Mouse (Mus musculus) ES-E14 (cell line): Measurements from ENCODE around the gene Krt222. TPM values are rescaled to one million over a fixed set of nuclear protein-coding genes. Genes with fewer than 3 reads are reported as not detected.

Experiments used
- DNase-seq: peaks from one replicate; pipeline ENCODE4 v3.0.0-alpha.2; 2013; ENCODE audit warnings: low read depth, low spot score
- H3K27ac ChIP-seq: 2 replicates; pipeline ENCODE4 v1.5.1; 2012; ENCODE audit warnings: low read depth, mild to moderate bottlenecking, low read length, moderate library complexity, mixed read lengths; ENCODE audit not compliant: poor library complexity, insufficient read depth, severe bottlenecking
- H3K36me3 ChIP-seq: 2 replicates; pipeline ENCODE4 v1.6.1; 2012; ENCODE audit warnings: mild to moderate bottlenecking, low read length, moderate library complexity, mixed read lengths; ENCODE audit not compliant: control insufficient read depth, poor library complexity, insufficient read depth, severe bottlenecking
- H3K4me1 ChIP-seq, 2 experiments: fragments of 150-350 bp in 1 of 2; sonication (generic) in 1 of 2; 2 replicates each; pipeline ENCODE4 v1.6.1; 2012; ENCODE audit warnings: low read length in 2 of 2, mild to moderate bottlenecking in 1 of 2, mixed read lengths in 1 of 2; ENCODE audit not compliant: control insufficient read depth in 2 of 2, insufficient read depth in 2 of 2, poor library complexity in 1 of 2
- H3K4me3 ChIP-seq, 2 experiments: fragments of 150-350 bp in 1 of 2; sonication (generic) in 1 of 2; 2 replicates each; pipeline ENCODE4 v1.5.1; 2012; ENCODE audit warnings: low read length in 2 of 2, low read depth in 1 of 2, mild to moderate bottlenecking in 1 of 2, mixed read lengths in 1 of 2; ENCODE audit not compliant: insufficient read depth in 1 of 2, poor library complexity in 1 of 2, severe bottlenecking in 1 of 2
- H3K9ac ChIP-seq: 2 replicates; pipeline ENCODE4 v1.6.1; 2012; ENCODE audit warnings: low read depth, mild to moderate bottlenecking, low read length, mixed read lengths; ENCODE audit not compliant: poor library complexity, insufficient read depth, severe bottlenecking
- H3K9me3 ChIP-seq: fragments of 150-350 bp; sonication (generic); 2 replicates; pipeline ENCODE4 v1.6.1; 2012; ENCODE audit warnings: low read depth, mild to moderate bottlenecking, low read length; ENCODE audit not compliant: control insufficient read depth, insufficient read depth
- CHD2 ChIP-seq: IDR thresholded peaks from 2 replicates; pipeline ENCODE4 v1.6.1; 2014; ENCODE audit warnings: mild to moderate bottlenecking, low read depth, low read length, inconsistent platforms
- HCFC1 ChIP-seq: IDR thresholded peaks from 2 replicates; pipeline ENCODE4 v1.6.1; 2012; ENCODE audit warnings: low read length, inconsistent platforms, borderline replicate concordance; ENCODE audit not compliant: insufficient read depth
- MAFK ChIP-seq: IDR thresholded peaks from 2 replicates; pipeline ENCODE4 v1.6.1; 2014; ENCODE audit warnings: mild to moderate bottlenecking, low read depth, low read length, inconsistent platforms; ENCODE audit not compliant: insufficient read depth
- ZC3H11A ChIP-seq: IDR thresholded peaks from 2 replicates; pipeline ENCODE4 v1.6.1; 2012; ENCODE audit warnings: low read depth, mild to moderate bottlenecking, inconsistent platforms, low read length, borderline replicate concordance
- ZNF384 ChIP-seq: IDR thresholded peaks from 2 replicates; pipeline ENCODE4 v1.6.1; 2012; ENCODE audit warnings: low read depth, low read length, inconsistent platforms
- in situ Hi-C, 2 experiments: fragments of 600-800 bp; cut with MboI; formaldehyde crosslinking; loops; one replicate each; pipeline ENCODE4 v1.15.1; 2025; ENCODE audit warnings: low sequenced_read_pairs in 2 of 2, inconsistent platforms in 1 of 2; ENCODE audit not compliant: unreplicated experiment in 2 of 2
- total RNA-seq: library from RNA; depleted of rRNA; stranded (reverse); fragments of 300-350 nt; gene quantifications from 2 replicates; pipeline ENCODE4 v1.2.3, GENCODE M21; 2012

Gene Krt222
- total RNA-seq, 1 experiment, result 0.22 TPM

DNA sequence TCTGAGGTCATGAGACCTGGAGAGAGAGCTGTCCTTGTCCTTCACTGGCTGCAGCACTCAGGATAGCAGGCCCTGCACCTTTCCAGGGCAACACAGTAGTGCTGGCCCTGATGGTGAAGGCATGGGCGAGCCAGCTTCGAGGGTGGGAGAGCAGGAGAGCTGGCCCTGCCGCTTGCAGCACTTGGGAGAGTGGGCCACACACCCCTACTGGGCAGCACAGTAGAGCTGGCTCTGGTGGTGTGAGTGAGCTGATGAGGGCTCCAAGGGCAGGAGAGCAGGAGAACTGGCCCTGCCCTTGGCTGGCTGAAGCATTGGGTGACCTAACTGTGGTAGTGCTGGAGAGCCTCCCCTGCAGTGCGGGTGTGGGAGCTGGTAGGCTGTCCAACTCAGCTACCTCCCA is 28.8 kb upstream of the Krt222 start:
- Histone ChIP-seq H3K9ac (no peak overlapping the region), H3K4me3 (no peak overlapping the region), H3K36me3 (no peaks in the 10 kb centered on the region), H3K27ac (no peak overlapping the region), H3K4me1 (no peaks in the 10 kb centered on the region), H3K9me3 (no peaks in the 10 kb centered on the region)
- TF ChIP-seq ZC3H11A (no peak), HCFC1 (no peak), MAFK (no peak), CHD2 (no peak), ZNF384 (no peak)
- in situ Hi-C loops, result no loop called here
- DNase-seq, result no peak

DNA sequence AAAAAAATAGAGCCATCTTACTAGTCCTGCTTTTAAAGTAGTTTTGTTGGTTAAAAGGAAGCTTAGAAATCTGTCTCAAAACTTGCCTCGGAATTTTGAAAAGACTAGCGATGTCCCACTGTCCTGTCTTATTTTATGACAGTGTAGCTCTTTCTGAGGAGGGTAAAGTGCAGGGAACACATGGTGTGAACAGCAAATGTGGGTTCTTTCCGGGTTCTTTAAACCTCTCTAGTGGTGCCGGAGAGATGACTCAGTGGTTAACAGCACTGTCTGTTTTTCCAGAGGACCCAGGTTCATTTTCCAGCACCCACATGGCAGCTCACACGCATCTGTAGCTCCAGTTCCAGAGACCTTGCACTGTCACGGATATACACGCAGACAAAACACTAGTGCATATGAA is 25.3 kb upstream of the Krt222 start:
- Histone ChIP-seq H3K4me3 (no peak overlapping the region), H3K9me3 (no peaks in the 10 kb centered on the region), H3K36me3 (no peaks in the 10 kb centered on the region), H3K9ac (no peak overlapping the region), H3K27ac (no peak overlapping the region), H3K4me1 (no peaks in the 10 kb centered on the region)
- in situ Hi-C loops, result no loop called here
- no peak for DNase-seq
- TF ChIP-seq CHD2, result no peak
- TF ChIP-seq ZC3H11A, result no peak
- no peak for TF ChIP-seq MAFK
- TF ChIP-seq ZNF384, result no peak
- TF ChIP-seq HCFC1, result no peak

DNA sequence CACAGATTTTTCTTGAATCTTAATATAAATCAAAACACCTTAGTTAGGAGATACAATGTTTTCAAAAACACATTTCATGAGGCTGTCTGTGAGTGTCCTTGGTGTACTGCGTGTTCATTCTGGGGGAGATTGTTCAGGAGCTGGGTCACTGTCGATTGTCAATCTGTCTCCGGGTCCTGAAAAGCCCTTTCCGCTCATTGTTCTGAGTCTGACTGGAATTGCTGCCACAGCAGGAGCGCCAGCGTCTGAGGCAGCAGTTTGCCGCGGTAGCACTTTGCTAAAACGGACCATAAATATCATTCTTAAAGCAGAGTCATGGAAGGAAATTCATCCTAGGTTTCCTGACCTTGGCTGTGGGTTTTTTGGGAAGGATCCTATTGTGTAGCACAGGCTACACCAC is 21.9 kb upstream of the Krt222 start:
- Histone ChIP-seq H3K36me3 (no peaks in the 10 kb centered on the region), H3K4me1 (no peaks in the 10 kb centered on the region), H3K9ac (no peak overlapping the region), H3K4me3 (no peak overlapping the region), H3K9me3 (no peaks in the 10 kb centered on the region), H3K27ac (no peak overlapping the region)
- no peak for TF ChIP-seq CHD2
- TF ChIP-seq ZNF384, result no peak
- TF ChIP-seq HCFC1, result no peak
- TF ChIP-seq ZC3H11A, result no peak
- DNase-seq, result no peak
- in situ Hi-C loops, result no loop called here

DNA sequence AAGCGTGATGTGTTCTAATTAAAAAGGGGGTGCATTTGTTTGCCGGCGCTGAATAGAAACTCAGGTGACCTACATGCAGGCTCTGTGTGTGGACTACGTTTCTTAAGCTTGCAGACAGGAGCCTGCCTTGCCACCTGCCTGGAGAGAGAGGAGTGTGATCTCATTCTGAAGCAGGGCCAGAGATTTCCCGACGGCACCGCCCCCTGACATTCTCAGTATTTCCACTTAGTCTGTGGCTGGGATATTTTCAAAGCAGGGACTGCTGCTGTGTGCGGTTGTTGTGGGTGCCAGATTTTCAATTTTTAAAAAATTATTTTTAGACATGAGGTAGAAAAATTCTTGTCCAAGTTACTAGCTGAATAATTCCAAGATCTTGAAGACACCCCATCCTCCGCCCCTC is 21.3 kb upstream of the Krt222 start:
- no peak for DNase-seq
- Histone ChIP-seq H3K36me3 (no peaks in the 10 kb centered on the region), H3K27ac (no peak overlapping the region), H3K9ac (no peak overlapping the region), H3K9me3 (no peaks in the 10 kb centered on the region), H3K4me3 (no peak overlapping the region), H3K4me1 (no peaks in the 10 kb centered on the region)
- TF ChIP-seq ZNF384 (no peak), MAFK (no peak), HCFC1 (no peak), CHD2 (no peak), ZC3H11A (no peak)
- in situ Hi-C loops, result no loop called here

DNA sequence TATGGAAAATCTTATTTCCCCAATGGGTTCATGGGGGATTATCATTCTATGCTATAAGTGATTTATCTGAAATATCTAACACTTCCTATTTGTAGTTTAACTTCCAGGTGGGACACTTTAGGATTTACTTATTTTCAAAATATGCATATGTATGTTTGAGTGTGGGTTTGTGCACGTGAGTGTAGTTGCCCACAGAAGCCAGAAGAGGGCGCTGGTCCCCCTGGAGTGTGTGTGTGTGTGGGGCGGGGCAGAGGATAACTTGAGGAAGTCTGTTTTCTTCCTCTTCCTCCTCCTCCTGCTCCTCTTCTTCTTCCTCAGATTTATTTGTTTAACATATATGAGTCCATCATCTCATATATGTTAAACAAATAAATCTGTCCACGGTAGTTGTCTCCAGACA is 12.3 kb upstream of the Krt222 start:
- Histone ChIP-seq H3K4me1 (no peaks in the 10 kb centered on the region), H3K36me3 (no peaks in the 10 kb centered on the region), H3K9ac (no peak overlapping the region), H3K27ac (no peak overlapping the region), H3K9me3 (no peaks in the 10 kb centered on the region), H3K4me3 (no peak overlapping the region)
- no peak for TF ChIP-seq MAFK
- TF ChIP-seq ZC3H11A, result no peak
- no peak for TF ChIP-seq HCFC1
- TF ChIP-seq CHD2, result no peak
- TF ChIP-seq ZNF384, result no peak
- DNase-seq, result no peak
- in situ Hi-C loops, result no loop called here
